Mouse (Mus musculus) heart, embryonic 12.5 days (tissue): ENCODE data around the gene Rap1gap. TPM values are rescaled to one million over a fixed set of nuclear protein-coding genes. Genes with fewer than 3 reads are reported as not detected.
A peak's percentile ranks its signal among the peaks of the same experiment; 100 is the strongest.

Source experiments
- ATAC-seq: fragments of 200-750 bp; cut with Nextera tagmentation; 2 replicates; pipeline ENCODE4 v1.8.0; 2017; ENCODE audit warnings: moderate TSS enrichment, moderate library complexity; ENCODE audit not compliant: insufficient number of reproducible peaks, low FRiP score
- H3K27ac ChIP-seq: fragments of 300-500 bp; sonication (generic); 2 replicates; pipeline ENCODE4 v1.5.1; 2016; ENCODE audit warnings: mild to moderate bottlenecking, moderate library complexity; ENCODE audit not compliant: poor library complexity, severe bottlenecking
- H3K27me3 ChIP-seq: fragments of 300-500 bp; sonication (generic); replicated peaks from 2 replicates; pipeline ENCODE4 v1.6.1; 2016; ENCODE audit warnings: mild to moderate bottlenecking, moderate library complexity
- H3K36me3 ChIP-seq: fragments of 300-500 bp; sonication (generic); 2 replicates; pipeline ENCODE4 v1.6.1; 2016; ENCODE audit warnings: mild to moderate bottlenecking, moderate library complexity
- H3K4me1 ChIP-seq: fragments of 300-500 bp; sonication (generic); replicated peaks from 2 replicates; pipeline ENCODE4 v1.6.1; 2016; ENCODE audit warnings: mild to moderate bottlenecking
- H3K4me2 ChIP-seq: fragments of 300-500 bp; sonication (generic); 2 replicates; pipeline ENCODE4 v1.6.1; 2016; ENCODE audit warnings: mild to moderate bottlenecking, moderate library complexity
- H3K4me3 ChIP-seq: fragments of 300-500 bp; sonication (generic); 2 replicates; pipeline ENCODE4 v1.5.1; 2016; ENCODE audit warnings: mild to moderate bottlenecking
- H3K9ac ChIP-seq: fragments of 300-500 bp; sonication (generic); 2 replicates; pipeline ENCODE4 v1.6.1; 2016; ENCODE audit warnings: mild to moderate bottlenecking, moderate library complexity
- H3K9me3 ChIP-seq: fragments of 300-500 bp; sonication (generic); replicated peaks from 2 replicates; pipeline ENCODE4 v1.6.1; 2016; ENCODE audit warnings: mild to moderate bottlenecking, moderate library complexity
- WGBS: fragments of 180-500 bp; shearing (Covaris S2); methylation state at CpG from one replicate; pipeline ENCODE4 v1.1.7; 2016; 5-methylcytosine and 5-hydroxymethylcytosine counted together
- polyA plus RNA-seq: library from polyadenylated mRNA; unstranded; fragments of >200 nt; fragmentation: Nextera tagmentation; extraction: Ambion mirVana; gene quantifications from 2 replicates; pipeline ENCODE4 v1.2.1, GENCODE M21; 2016

Rap1gap gene
- 4.3 and 4.9 TPM in 2 replicates for polyA plus RNA-seq

GRCm38 (mm10) chr4:137664433-137664979 is at the start of gene Rap1gap:
Gene Rap1gap, plus strand, starts transcription at chr4:137664726.
- Histone ChIP-seq H3K9ac (peak within 1 kb of the TSS; percentile 65), H3K4me3 (peak within 1 kb of the TSS; percentile 52), H3K4me2 (peak within 1 kb of the TSS; percentile 94), H3K4me1 (peaks cover 27% of the 10 kb centered on the region), H3K9me3 (no peaks in the 10 kb centered on the region), H3K36me3 (no peaks in the 10 kb centered on the region), H3K27me3 (peaks cover 45% of the 10 kb centered on the region), H3K27ac (no peak within 1 kb of the TSS)
- WGBS, result under 1% methylated on average over 44 of the region's 44 CpGs
- no peak; the same call in 1 of the 2 replicates for ATAC-seq

GRCm38 (mm10) chr4:137622847-137623246 is 41.7 kb upstream of the Rap1gap start:
- H3K4me1 ChIP-seq, result no peaks in the 10 kb centered on the region
- no peak overlapping the region for H3K27ac ChIP-seq
- H3K4me3 ChIP-seq, result no peak overlapping the region
- 80% methylated on average over 8 of the region's 8 CpGs for WGBS
- no peaks in the 10 kb centered on the region for H3K9me3 ChIP-seq
- no peak for ATAC-seq
- peaks cover 87% of the 10 kb centered on the region for H3K36me3 ChIP-seq
- H3K9ac ChIP-seq, result no peak overlapping the region
- H3K27me3 ChIP-seq, result no peaks in the 10 kb centered on the region
- no peak overlapping the region for H3K4me2 ChIP-seq

- H3K9ac ChIP-seq, result no peak overlapping the region
- peaks cover 9% of the 10 kb centered on the region; the same call in 1 of the 2 replicates for H3K4me1 ChIP-seq
- H3K4me3 ChIP-seq, result no peak overlapping the region
- WGBS, result 87% methylated on average over 8 of the region's 8 CpGs
- no peaks in the 10 kb centered on the region for H3K27me3 ChIP-seq
- no peak overlapping the region for H3K4me2 ChIP-seq
- no peaks in the 10 kb centered on the region for H3K9me3 ChIP-seq
- H3K36me3 ChIP-seq, result peaks cover 84% of the 10 kb centered on the region
- no peak overlapping the region for H3K27ac ChIP-seq
- no peak for ATAC-seq
Observed at GRCm38 (mm10) chr4:137627476-137628235, 36.9 kb upstream of the Rap1gap start.

- no peak overlapping the region for H3K27ac ChIP-seq
- H3K9ac ChIP-seq, result no peak overlapping the region
- 92% methylated on average over 6 of the region's 6 CpGs for WGBS
- H3K4me1 ChIP-seq, result peaks cover 9% of the 10 kb centered on the region; the same call in 1 of the 2 replicates
- no peak for ATAC-seq
- H3K36me3 ChIP-seq, result peaks cover 84% of the 10 kb centered on the region
- H3K27me3 ChIP-seq, result no peaks in the 10 kb centered on the region
- H3K4me3 ChIP-seq, result no peak overlapping the region
- no peak overlapping the region for H3K4me2 ChIP-seq
- H3K9me3 ChIP-seq, result no peaks in the 10 kb centered on the region
Observed at GRCm38 (mm10) chr4:137628400-137628799, 36.1 kb upstream of the Rap1gap start.

GRCm38 (mm10) chr4:137629354-137629753 is 35.2 kb upstream of the Rap1gap start:
- H3K36me3 ChIP-seq, result peaks cover 82% of the 10 kb centered on the region

GRCm38 (mm10) chr4:137630153-137630552 is 34.4 kb upstream of the Rap1gap start:
- peaks cover 82% of the 10 kb centered on the region for H3K36me3 ChIP-seq
- 83% methylated on average over 2 of the region's 2 CpGs for WGBS

More at GRCm38 (mm10) chr4:137629354-137629753, 35.2 kb upstream of the Rap1gap start:
- Histone ChIP-seq H3K27ac (no peak overlapping the region), H3K9me3 (no peaks in the 10 kb centered on the region), H3K9ac (no peak overlapping the region), H3K4me2 (no peak overlapping the region), H3K27me3 (no peaks in the 10 kb centered on the region), H3K4me1 (peaks cover 9% of the 10 kb centered on the region; the same call in 1 of the 2 replicates), H3K4me3 (no peak overlapping the region)
- ATAC-seq, result no peak
- WGBS, result 77% methylated on average over 7 of the region's 7 CpGs

GRCm38 (mm10) chr4:137631596-137631995 is 32.9 kb upstream of the Rap1gap start:
- H3K36me3 ChIP-seq, result peaks cover 83% of the 10 kb centered on the region

More at GRCm38 (mm10) chr4:137630153-137630552, 34.4 kb upstream of the Rap1gap start:
- Histone ChIP-seq H3K4me3 (no peak overlapping the region), H3K4me1 (peaks cover 9% of the 10 kb centered on the region; the same call in 1 of the 2 replicates), H3K27ac (no peak overlapping the region), H3K27me3 (no peaks in the 10 kb centered on the region), H3K9ac (no peak overlapping the region), H3K4me2 (no peak overlapping the region), H3K9me3 (no peaks in the 10 kb centered on the region)
- no peak for ATAC-seq

GRCm38 (mm10) chr4:137633394-137633793 is 31.1 kb upstream of the Rap1gap start:
- 91% methylated on average over 4 of the region's 4 CpGs for WGBS
- no peaks in the 10 kb centered on the region for H3K9me3 ChIP-seq

More at GRCm38 (mm10) chr4:137631596-137631995, 32.9 kb upstream of the Rap1gap start:
- Histone ChIP-seq H3K27me3 (no peaks in the 10 kb centered on the region), H3K4me2 (no peak overlapping the region), H3K4me1 (peaks cover 9% of the 10 kb centered on the region; the same call in 1 of the 2 replicates), H3K27ac (0 out of 2 replicates have a peak overlapping the region, but pooled peaks have one; percentile 10), H3K9me3 (no peaks in the 10 kb centered on the region), H3K4me3 (no peak overlapping the region), H3K9ac (no peak overlapping the region)
- WGBS, result 51% methylated on average over 3 of the region's 3 CpGs
- no peak for ATAC-seq

GRCm38 (mm10) chr4:137636597-137636996 is 27.9 kb upstream of the Rap1gap start:
- 90% methylated on average over 3 of the region's 3 CpGs for WGBS
- no peak for ATAC-seq
- peaks cover 91% of the 10 kb centered on the region for H3K36me3 ChIP-seq

More at GRCm38 (mm10) chr4:137633394-137633793, 31.1 kb upstream of the Rap1gap start:
- no peaks in the 10 kb centered on the region for H3K27me3 ChIP-seq
- H3K4me3 ChIP-seq, result no peak overlapping the region
- H3K4me1 ChIP-seq, result peaks cover 9% of the 10 kb centered on the region; the same call in 1 of the 2 replicates
- peaks cover 87% of the 10 kb centered on the region for H3K36me3 ChIP-seq
- ATAC-seq, result no peak
- no peak overlapping the region for H3K9ac ChIP-seq
- no peak overlapping the region for H3K27ac ChIP-seq
- H3K4me2 ChIP-seq, result no peak overlapping the region

GRCm38 (mm10) chr4:137641556-137641955 is 23.0 kb upstream of the Rap1gap start:
- WGBS, result 81% methylated on average over 5 of the region's 5 CpGs

More at GRCm38 (mm10) chr4:137636597-137636996, 27.9 kb upstream of the Rap1gap start:
- H3K4me3 ChIP-seq, result no peak overlapping the region
- H3K9me3 ChIP-seq, result no peaks in the 10 kb centered on the region
- H3K4me1 ChIP-seq, result peaks cover 4% of the 10 kb centered on the region; the same call in 1 of the 2 replicates
- H3K9ac ChIP-seq, result no peak overlapping the region
- no peak overlapping the region for H3K4me2 ChIP-seq
- H3K27ac ChIP-seq, result no peak overlapping the region
- no peaks in the 10 kb centered on the region for H3K27me3 ChIP-seq

GRCm38 (mm10) chr4:137642101-137642500 is 22.4 kb upstream of the Rap1gap start:
- no peaks in the 10 kb centered on the region for H3K27me3 ChIP-seq
- no peaks in the 10 kb centered on the region for H3K9me3 ChIP-seq
- H3K4me2 ChIP-seq, result no peak overlapping the region
- ATAC-seq, result no peak
- H3K4me3 ChIP-seq, result no peak overlapping the region
- WGBS, result 85% methylated on average over 2 of the region's 2 CpGs
- H3K4me1 ChIP-seq, result no peaks in the 10 kb centered on the region
- no peak overlapping the region for H3K27ac ChIP-seq
- peaks cover 78% of the 10 kb centered on the region for H3K36me3 ChIP-seq
- H3K9ac ChIP-seq, result no peak overlapping the region

More at GRCm38 (mm10) chr4:137641556-137641955, 23.0 kb upstream of the Rap1gap start:
- Histone ChIP-seq H3K27me3 (no peaks in the 10 kb centered on the region), H3K27ac (no peak overlapping the region), H3K4me2 (no peak overlapping the region), H3K9me3 (no peaks in the 10 kb centered on the region), H3K4me3 (no peak overlapping the region), H3K36me3 (peaks cover 77% of the 10 kb centered on the region), H3K9ac (no peak overlapping the region), H3K4me1 (no peaks in the 10 kb centered on the region)
- no peak for ATAC-seq
